Mouse (Mus musculus) embryonic facial prominence, embryonic 10.5 days (tissue): ENCODE measurements around the gene Defb36. TPM values are rescaled to one million over a fixed set of nuclear protein-coding genes. Genes with fewer than 3 reads are reported as not detected.

Source experiments
- DNase-seq: peaks from one replicate; pipeline ENCODE4 v3.0.0-alpha.2; 2017; ENCODE audit warnings: low spot score
- H3K27ac ChIP-seq: fragments of 300-500 bp; sonication (generic); replicated peaks from 2 replicates; pipeline ENCODE4 v1.5.1; 2016; ENCODE audit warnings: mild to moderate bottlenecking
- H3K27me3 ChIP-seq: fragments of 300-500 bp; sonication (generic); replicated peaks from 2 replicates; pipeline ENCODE4 v1.6.1; 2016; ENCODE audit warnings: low read depth, mild to moderate bottlenecking; ENCODE audit not compliant: poor library complexity, severe bottlenecking
- H3K36me3 ChIP-seq: fragments of 300-500 bp; sonication (generic); replicated peaks from 2 replicates; pipeline ENCODE4 v1.6.1; 2016; ENCODE audit warnings: mild to moderate bottlenecking, moderate library complexity
- H3K4me1 ChIP-seq: fragments of 300-500 bp; sonication (generic); 2 replicates; pipeline ENCODE4 v1.6.1; 2016
- H3K4me3 ChIP-seq: fragments of 300-500 bp; sonication (generic); 2 replicates; pipeline ENCODE4 v1.5.1; 2016; ENCODE audit warnings: mild to moderate bottlenecking, moderate library complexity
- H3K9me3 ChIP-seq: fragments of 300-500 bp; sonication (generic); 2 replicates; pipeline ENCODE4 v1.6.1; 2016; ENCODE audit warnings: mild to moderate bottlenecking
- WGBS: fragments of 180-500 bp; shearing (Covaris S2); methylation state at CpG from one replicate; pipeline ENCODE4 v1.1.7; 2016; 5-methylcytosine and 5-hydroxymethylcytosine counted together
- polyA plus RNA-seq: library from polyadenylated mRNA; unstranded; fragments of >200 nt; fragmentation: Nextera tagmentation; extraction: Ambion mirVana; gene quantifications from 2 replicates; pipeline ENCODE4 v1.2.1, GENCODE M21; 2016

Defb36 gene
- not detected in 2 replicates for polyA plus RNA-seq

DNA sequence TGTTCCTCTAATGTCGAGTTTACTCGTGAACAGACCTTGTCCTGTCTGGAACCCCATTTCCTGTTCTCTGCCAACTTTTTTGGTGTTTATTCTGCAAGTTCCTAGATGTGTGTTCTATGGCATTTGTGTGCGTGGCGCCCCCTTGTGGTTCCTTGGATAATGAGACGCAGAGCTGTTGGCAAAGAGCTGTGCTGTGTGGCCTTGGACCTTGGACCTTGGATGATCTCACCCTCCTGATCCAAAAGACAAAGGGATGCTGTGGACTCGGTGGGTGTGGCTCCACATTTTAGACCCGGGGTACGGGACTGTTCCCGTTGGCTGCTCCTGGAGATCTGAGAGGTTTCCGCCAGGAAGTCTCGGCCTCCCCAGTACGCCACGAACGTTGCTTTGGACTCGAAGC is at the start of gene Defb36:
Defb36 (plus strand) TSS at position 271 of the 400 bp plus-strand sequence.
- no peaks in the 10 kb centered on the region for H3K36me3 ChIP-seq
- H3K27me3 ChIP-seq = no peaks in the 10 kb centered on the region
- no peaks in the 10 kb centered on the region for H3K4me1 ChIP-seq
- DNase-seq = peak; percentile 41
- no peak within 1 kb of the TSS for H3K4me3 ChIP-seq
- no peak within 1 kb of the TSS for H3K27ac ChIP-seq
- WGBS = 86% methylated on average over 15 of the region's 15 CpGs
- H3K9me3 ChIP-seq = no peaks in the 10 kb centered on the region

DNA sequence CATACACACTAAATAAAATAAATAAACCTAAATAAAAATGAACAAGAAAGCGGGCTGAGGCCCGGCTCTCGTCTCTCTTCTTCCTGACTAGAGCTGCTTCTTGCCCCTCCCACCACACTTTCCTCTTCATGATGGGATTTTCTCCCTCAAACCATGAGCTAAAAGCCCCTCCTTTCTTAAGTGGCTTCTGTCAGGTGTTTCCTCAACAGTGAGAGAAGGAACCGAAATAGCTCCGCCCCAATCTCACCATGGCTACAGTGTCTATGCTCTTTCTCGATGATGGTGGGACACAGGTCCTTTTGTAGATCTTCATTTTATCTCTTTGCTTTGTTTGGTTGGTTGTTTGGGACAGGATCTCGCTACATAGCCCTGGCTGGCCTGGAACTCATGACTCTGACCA is 47.5 kb upstream of the Defb36 start:
- Histone ChIP-seq H3K27me3 (no peaks in the 10 kb centered on the region), H3K27ac (no peak overlapping the region), H3K4me3 (no peak overlapping the region), H3K36me3 (no peaks in the 10 kb centered on the region), H3K4me1 (peaks cover 6% of the 10 kb centered on the region; the same call in 1 of the 2 replicates), H3K9me3 (no peaks in the 10 kb centered on the region)
- 91% methylated on average over 7 of the region's 7 CpGs for whole genome bisulfite sequencing
- DNase-seq = no peak

DNA sequence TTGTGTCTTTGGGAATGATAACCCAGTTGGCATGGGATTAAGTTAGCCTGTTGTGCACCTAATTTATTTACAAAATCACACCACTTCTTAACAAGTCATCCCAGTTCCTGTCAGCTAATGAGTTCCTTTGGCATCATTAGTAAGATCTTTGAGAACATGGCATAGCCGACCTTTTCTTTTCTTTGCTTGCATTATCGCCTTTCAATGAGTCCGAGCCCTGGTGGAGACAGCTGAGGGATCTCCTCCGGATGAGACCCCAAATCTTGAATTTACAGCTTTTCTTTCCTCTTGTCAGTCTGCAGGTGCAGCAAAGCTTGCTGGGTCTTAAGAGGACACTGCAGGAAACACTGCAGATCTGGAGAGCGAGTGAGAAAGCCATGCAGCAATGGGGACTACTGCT is 35.1 kb upstream of the Defb36 start, which contains the start of gene Gm17416:
Gm17416 (plus strand) TSS at position 301 of the 400 bp plus-strand sequence.
- H3K4me3 ChIP-seq = no peak within 1 kb of the TSS
- WGBS = 89% methylated on average over 5 of the region's 5 CpGs
- H3K36me3 ChIP-seq = no peaks in the 10 kb centered on the region
- no peak within 1 kb of the TSS for H3K27ac ChIP-seq
- H3K9me3 ChIP-seq = no peaks in the 10 kb centered on the region
- no peaks in the 10 kb centered on the region for H3K4me1 ChIP-seq
- no peaks in the 10 kb centered on the region for H3K27me3 ChIP-seq
- DNase-seq = no peak

DNA sequence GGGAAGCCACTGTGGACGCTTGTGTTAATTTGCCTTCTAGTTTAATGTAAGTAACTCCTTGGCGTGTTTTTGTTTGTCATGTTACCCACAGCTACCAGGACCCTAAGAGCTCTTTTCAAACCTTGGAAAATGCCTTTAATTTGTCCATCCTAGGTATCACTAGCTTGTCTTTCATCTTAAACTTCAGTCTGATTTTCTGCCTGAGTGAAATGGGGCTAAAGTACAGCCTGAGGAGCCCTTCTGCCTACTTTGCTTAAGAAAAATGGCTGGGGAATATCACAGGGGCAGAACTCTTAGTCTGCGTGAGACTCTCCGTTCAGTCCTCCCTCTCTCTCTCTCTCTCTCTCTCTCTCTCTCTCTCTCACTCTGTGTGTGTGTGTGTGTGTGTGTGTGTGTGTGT is 34.2 kb upstream of the Defb36 start:
- Histone ChIP-seq H3K4me1 (peaks cover 3% of the 10 kb centered on the region; the same call in 1 of the 2 replicates), H3K9me3 (no peaks in the 10 kb centered on the region), H3K36me3 (no peaks in the 10 kb centered on the region), H3K4me3 (no peak overlapping the region), H3K27me3 (no peaks in the 10 kb centered on the region), H3K27ac (no peak overlapping the region)
- 84% methylated on average over 4 of the region's 4 CpGs for WGBS
- DNase-seq = no peak

DNA sequence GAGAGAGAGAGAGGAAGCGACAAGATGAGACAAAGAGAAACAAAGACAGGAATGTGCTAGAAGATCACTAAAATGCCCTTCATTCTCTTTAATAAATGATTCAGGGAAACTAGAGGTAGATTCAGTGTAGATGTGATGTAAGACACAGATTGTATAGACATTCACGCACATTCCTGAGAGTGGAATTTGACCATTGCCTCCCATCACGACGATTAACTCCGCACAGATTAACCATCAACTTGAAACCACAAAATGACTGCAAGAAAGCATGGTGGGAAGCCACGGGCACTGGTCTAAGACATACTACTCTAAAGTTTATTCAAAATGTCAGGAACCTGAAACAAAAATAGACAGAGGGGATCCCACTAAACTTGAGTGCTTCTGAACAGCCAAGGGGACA is 33.8 kb upstream of the Defb36 start:
- 84% methylated on average over 6 of the region's 6 CpGs for WGBS
- DNase-seq = no peak

GRCm38 (mm10) chr2:152572114-152572794 is 31.9 kb upstream of the Defb36 start, which contains the start of gene Defb21:
Gene Defb21, plus strand, starts transcription at chr2:152572744.
- peak; percentile 34 for DNase-seq
- 67% methylated on average over 11 of the region's 11 CpGs for WGBS

More for the DNA sequence above, 33.8 kb upstream of the Defb36 start:
- Histone ChIP-seq H3K9me3 (no peaks in the 10 kb centered on the region), H3K4me3 (no peak overlapping the region), H3K27ac (no peak overlapping the region), H3K4me1 (peaks cover 3% of the 10 kb centered on the region; the same call in 1 of the 2 replicates), H3K36me3 (no peaks in the 10 kb centered on the region), H3K27me3 (no peaks in the 10 kb centered on the region)

GRCm38 (mm10) chr2:152573484-152573883 is 30.6 kb upstream of the Defb36 start:
- Histone ChIP-seq H3K4me1 (peaks cover 3% of the 10 kb centered on the region; the same call in 1 of the 2 replicates), H3K27ac (no peak overlapping the region), H3K9me3 (no peaks in the 10 kb centered on the region), H3K27me3 (no peaks in the 10 kb centered on the region), H3K36me3 (no peaks in the 10 kb centered on the region), H3K4me3 (no peak overlapping the region)
- DNase-seq = no peak
- 88% methylated on average over 8 of the region's 8 CpGs for WGBS

More at GRCm38 (mm10) chr2:152572114-152572794, 31.9 kb upstream of the Defb36 start, which contains the start of gene Defb21:
- H3K27me3 ChIP-seq = no peaks in the 10 kb centered on the region
- peaks cover 3% of the 10 kb centered on the region; the same call in 1 of the 2 replicates for H3K4me1 ChIP-seq
- H3K36me3 ChIP-seq = no peaks in the 10 kb centered on the region
- no peak within 1 kb of the TSS for H3K27ac ChIP-seq
- no peak within 1 kb of the TSS for H3K4me3 ChIP-seq
- no peaks in the 10 kb centered on the region for H3K9me3 ChIP-seq

GRCm38 (mm10) chr2:152580107-152580506 is 24.0 kb upstream of the Defb36 start, which contains the start of gene Defb19:
Gene Defb19, minus strand, starts transcription at chr2:152580312.
- H3K9me3 ChIP-seq = no peaks in the 10 kb centered on the region
- no peaks in the 10 kb centered on the region for H3K36me3 ChIP-seq
- no peak within 1 kb of the TSS for H3K4me3 ChIP-seq
- no peak within 1 kb of the TSS for H3K27ac ChIP-seq
- no peak for DNase-seq
- H3K27me3 ChIP-seq = no peaks in the 10 kb centered on the region
- 68% methylated on average over 7 of the region's 7 CpGs for WGBS
- peaks cover 13% of the 10 kb centered on the region for H3K4me1 ChIP-seq

DNA sequence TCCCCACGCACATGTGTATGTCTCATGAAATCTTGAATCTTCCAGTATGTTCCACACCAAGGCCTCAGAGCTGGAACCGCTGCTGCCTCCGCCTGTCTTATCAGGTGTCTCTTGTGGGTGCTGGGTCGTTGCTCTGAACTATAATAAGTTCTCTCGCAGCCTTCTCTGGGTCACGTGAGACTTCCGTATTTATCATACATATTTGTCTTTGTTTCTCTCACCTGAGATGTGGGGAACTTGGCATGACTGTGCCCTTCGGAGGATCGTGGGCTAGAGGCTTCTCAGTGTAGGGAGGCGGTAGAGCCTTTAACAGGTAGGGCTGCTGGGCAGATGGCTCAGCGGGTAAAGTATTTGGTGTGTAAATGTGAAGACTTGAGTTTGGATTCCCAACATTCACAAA is 23.5 kb upstream of the Defb36 start:
- Histone ChIP-seq H3K27me3 (no peaks in the 10 kb centered on the region), H3K36me3 (no peaks in the 10 kb centered on the region), H3K4me1 (peaks cover 13% of the 10 kb centered on the region), H3K9me3 (no peaks in the 10 kb centered on the region), H3K27ac (no peak overlapping the region), H3K4me3 (no peak overlapping the region)
- DNase-seq = no peak
- 89% methylated on average over 11 of the region's 11 CpGs for WGBS

DNA sequence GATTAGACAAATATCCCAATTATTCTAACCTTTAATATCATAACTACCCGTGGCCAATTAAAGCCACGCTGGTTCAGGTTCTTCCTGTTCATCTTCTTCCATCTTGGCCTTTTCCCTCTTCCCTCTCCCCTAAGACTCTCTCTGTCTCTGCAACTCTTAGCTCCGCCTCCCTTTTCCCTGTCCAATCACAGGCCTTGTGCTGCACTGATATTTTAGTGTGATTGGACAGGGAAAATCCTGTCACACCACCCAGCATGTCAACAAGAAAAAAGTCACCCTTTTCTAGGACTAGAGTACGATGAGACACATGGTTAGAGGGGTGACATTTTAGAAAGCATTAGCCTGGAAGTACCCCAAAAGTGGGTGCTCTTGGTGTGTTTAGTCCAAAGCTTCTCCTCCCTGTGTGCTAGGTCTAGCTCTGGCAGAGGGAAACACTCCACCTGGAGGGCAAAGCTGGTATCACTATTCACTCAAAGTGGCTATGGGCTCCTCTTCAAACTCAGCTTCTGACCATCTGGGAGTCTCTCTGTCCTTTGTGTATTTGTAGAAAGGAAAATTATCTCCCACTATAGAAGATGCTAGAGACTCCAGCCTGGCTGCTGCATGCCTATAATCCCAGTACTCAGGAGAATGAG is 17.1 kb upstream of the Defb36 start:
- Histone ChIP-seq H3K9me3 (no peaks in the 10 kb centered on the region), H3K27me3 (no peaks in the 10 kb centered on the region), H3K36me3 (no peaks in the 10 kb centered on the region), H3K4me3 (no peak overlapping the region), H3K4me1 (peaks cover 19% of the 10 kb centered on the region), H3K27ac (no peak overlapping the region)
- DNase-seq = peak; percentile 25
- 80% methylated on average over 4 of the region's 4 CpGs for WGBS

DNA sequence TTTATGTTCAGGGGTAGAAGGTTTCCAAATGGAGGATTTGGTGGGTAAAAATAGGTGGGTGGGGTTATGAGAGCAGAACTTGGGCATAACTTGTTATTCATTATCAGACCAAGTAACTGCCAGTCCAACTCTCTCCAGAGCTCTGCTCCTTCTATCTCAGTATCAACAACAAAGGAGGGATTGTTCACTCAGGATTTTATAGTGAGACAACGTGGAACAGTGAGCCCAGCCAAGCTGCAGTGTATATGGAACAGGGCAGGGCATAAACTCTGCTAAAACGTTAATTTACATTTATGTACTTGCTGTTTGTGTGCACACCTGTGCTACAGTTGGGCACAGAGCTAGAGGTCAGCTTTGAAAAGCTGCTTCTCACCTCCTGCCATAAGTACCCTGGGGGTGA is 15.7 kb upstream of the Defb36 start:
- WGBS = 33% methylated on average over 2 of the region's 2 CpGs
- Histone ChIP-seq H3K9me3 (no peaks in the 10 kb centered on the region), H3K4me3 (no peak overlapping the region), H3K4me1 (peaks cover 19% of the 10 kb centered on the region), H3K27ac (no peak overlapping the region), H3K36me3 (no peaks in the 10 kb centered on the region), H3K27me3 (no peaks in the 10 kb centered on the region)
- no peak for DNase-seq

- H3K4me3 ChIP-seq = no peak overlapping the region
- DNase-seq = no peak
- WGBS = 34% methylated on average over 6 of the region's 6 CpGs
- no peaks in the 10 kb centered on the region for H3K27me3 ChIP-seq
- H3K4me1 ChIP-seq = peaks cover 19% of the 10 kb centered on the region
- H3K27ac ChIP-seq = no peak overlapping the region
- H3K36me3 ChIP-seq = no peaks in the 10 kb centered on the region
- no peaks in the 10 kb centered on the region for H3K9me3 ChIP-seq
Observed at GRCm38 (mm10) chr2:152589021-152589420, 15.1 kb upstream of the Defb36 start.

GRCm38 (mm10) chr2:152599299-152599698 is 4.8 kb upstream of the Defb36 start, which contains the start of gene Defb45:
Gene Defb45, minus strand, starts transcription at chr2:152599399.
- H3K27ac ChIP-seq = no peak within 1 kb of the TSS
- H3K36me3 ChIP-seq = no peaks in the 10 kb centered on the region
- 67% methylated on average over 7 of the region's 7 CpGs for WGBS
- DNase-seq = no peak
- no peaks in the 10 kb centered on the region for H3K27me3 ChIP-seq
- no peaks in the 10 kb centered on the region for H3K9me3 ChIP-seq
- H3K4me1 ChIP-seq = no peaks in the 10 kb centered on the region
- H3K4me3 ChIP-seq = no peak within 1 kb of the TSS
